Mouse (Mus musculus) stomach, embryonic 14.5 days (tissue): ENCODE measurements at regions not wholly inside any gene's neighbourhood (a gene's known extent, or its start where the extent isn't known, plus 50 kb on each side); places are given as distances from the start of the nearest gene placed in this dataset.
"Not testable (repeated sequence)": the region's sequence is repeated elsewhere in the genome, so short reads cannot be mapped to it uniquely, and the experiment has no call there.

Source experiments
- ATAC-seq: fragments of 200-750 bp; cut with Nextera tagmentation; 2 replicates; pipeline ENCODE4 v1.8.0; 2017; ENCODE audit warnings: low read depth, moderate TSS enrichment; ENCODE audit not compliant: insufficient number of reproducible peaks, insufficient read depth, low FRiP score
- H3K27ac ChIP-seq: fragments of 300-500 bp; sonication (generic); 2 replicates; pipeline ENCODE4 v1.5.1; 2014; ENCODE audit warnings: mild to moderate bottlenecking, low read length, moderate library complexity, mixed read lengths
- H3K27me3 ChIP-seq: fragments of 300-500 bp; sonication (generic); 2 replicates; pipeline ENCODE4 v1.6.1; 2014; ENCODE audit warnings: low read length, control low read depth, mixed read lengths; ENCODE audit not compliant: control insufficient read depth, insufficient read depth
- H3K36me3 ChIP-seq: fragments of 300-500 bp; sonication (generic); 2 replicates; pipeline ENCODE4 v1.6.1; 2014; ENCODE audit warnings: mild to moderate bottlenecking, control low read depth, low read length, moderate library complexity, mixed read lengths; ENCODE audit not compliant: control insufficient read depth, insufficient read depth
- H3K4me1 ChIP-seq: fragments of 300-500 bp; sonication (generic); 2 replicates; pipeline ENCODE4 v1.6.1; 2014; ENCODE audit warnings: low read length, control low read depth, mixed read lengths; ENCODE audit not compliant: control insufficient read depth, insufficient read depth
- H3K4me2 ChIP-seq: fragments of 300-500 bp; sonication (generic); replicated peaks from 2 replicates; pipeline ENCODE4 v1.6.1; 2014; ENCODE audit warnings: low read depth, low read length, control low read depth
- H3K4me3 ChIP-seq: fragments of 300-500 bp; sonication (generic); 2 replicates; pipeline ENCODE4 v1.5.1; 2014; ENCODE audit warnings: low read depth, low read length, control low read depth
- H3K9ac ChIP-seq: fragments of 300-500 bp; sonication (generic); replicated peaks from 2 replicates; pipeline ENCODE4 v1.6.1; 2014; ENCODE audit warnings: low read depth, mild to moderate bottlenecking, control low read depth, low read length, moderate library complexity, mixed read lengths
- H3K9me3 ChIP-seq: fragments of 300-500 bp; sonication (generic); 2 replicates; pipeline ENCODE4 v1.6.1; 2016; ENCODE audit warnings: low read depth, low read length, control low read depth; ENCODE audit not compliant: control insufficient read depth
- WGBS: fragments of 180-500 bp; shearing (Covaris S2); extraction: QIAGEN DNeasy Blood & Tissue Kit; methylation state at CpG from one replicate; pipeline ENCODE4 v1.1.7; 2014; 5-methylcytosine and 5-hydroxymethylcytosine counted together

DNA sequence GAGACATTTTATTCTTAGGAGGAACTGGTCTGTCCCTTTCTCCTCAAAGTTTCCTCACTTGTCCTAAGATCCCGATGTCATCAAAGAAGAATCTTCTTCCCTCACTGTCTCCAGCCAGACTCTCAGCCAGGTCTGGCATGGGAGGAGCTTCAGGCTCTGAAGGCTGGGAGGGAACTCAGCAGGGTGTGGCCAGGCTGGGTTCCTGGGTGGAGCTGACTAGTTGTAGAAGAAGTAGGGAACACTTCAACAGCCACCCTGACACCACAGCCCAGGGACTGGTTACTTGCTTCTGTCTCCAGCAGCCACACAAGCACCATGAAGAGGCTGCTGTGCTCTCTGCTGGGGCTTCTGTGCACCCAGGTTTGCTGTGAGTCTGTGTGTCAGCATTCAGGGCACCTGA, 496.8 kb downstream of the Dad1 start:
- ATAC-seq, H3K36me3 ChIP-seq, H3K27ac ChIP-seq, H3K4me2 ChIP-seq, H3K9me3 ChIP-seq, H3K4me1 ChIP-seq, H3K9ac ChIP-seq, H3K4me3 ChIP-seq, H3K27me3 ChIP-seq: not testable (repeated sequence)
- no CpG with 5 or more reads among the region's 1 CpGs for WGBS

DNA sequence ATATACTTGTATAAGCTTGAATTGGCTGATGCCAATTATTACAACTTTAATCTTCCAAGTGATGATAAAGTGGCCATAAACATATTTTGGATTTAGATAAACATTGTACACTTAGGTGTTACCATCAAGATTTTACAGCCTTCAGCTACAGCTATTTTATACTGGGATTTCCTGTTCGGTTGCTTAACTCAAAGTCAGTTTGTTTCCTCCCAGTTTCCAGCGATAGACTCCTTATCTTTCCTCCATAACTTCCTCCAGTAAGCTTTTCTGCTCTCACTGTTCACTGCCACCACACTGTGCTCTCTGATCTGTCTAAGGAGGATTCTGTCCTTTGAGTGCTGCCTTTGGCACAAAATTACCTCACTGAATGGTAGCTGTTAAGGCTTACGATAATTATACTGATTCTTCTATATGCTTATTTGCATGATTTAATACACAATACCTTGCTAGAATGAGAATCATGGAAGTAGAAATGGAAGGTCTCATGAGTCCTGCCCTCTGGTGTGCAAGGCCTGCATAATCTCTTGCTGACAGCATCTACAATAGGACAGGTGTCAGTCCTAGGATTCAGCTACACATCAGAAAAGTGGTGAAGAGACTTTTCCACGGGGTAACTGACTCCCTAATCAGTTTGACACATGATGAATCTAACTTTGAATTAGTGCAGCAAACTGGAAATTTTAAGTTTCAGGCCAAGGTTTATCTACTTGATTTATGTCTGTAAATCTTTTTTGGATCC, 503.0 kb downstream of the Dad1 start:
- H3K4me2 ChIP-seq = no peak overlapping the region
- H3K9ac ChIP-seq = no peak overlapping the region
- 59% methylated on average over 4 of the region's 4 CpGs for WGBS
- no peak for ATAC-seq
- H3K9me3 ChIP-seq = no peaks in the 10 kb centered on the region
- no peak overlapping the region for H3K4me3 ChIP-seq
- H3K4me1 ChIP-seq = no peaks in the 10 kb centered on the region
- H3K36me3 ChIP-seq = no peaks in the 10 kb centered on the region
- H3K27ac ChIP-seq = no peak overlapping the region
- no peaks in the 10 kb centered on the region for H3K27me3 ChIP-seq

DNA sequence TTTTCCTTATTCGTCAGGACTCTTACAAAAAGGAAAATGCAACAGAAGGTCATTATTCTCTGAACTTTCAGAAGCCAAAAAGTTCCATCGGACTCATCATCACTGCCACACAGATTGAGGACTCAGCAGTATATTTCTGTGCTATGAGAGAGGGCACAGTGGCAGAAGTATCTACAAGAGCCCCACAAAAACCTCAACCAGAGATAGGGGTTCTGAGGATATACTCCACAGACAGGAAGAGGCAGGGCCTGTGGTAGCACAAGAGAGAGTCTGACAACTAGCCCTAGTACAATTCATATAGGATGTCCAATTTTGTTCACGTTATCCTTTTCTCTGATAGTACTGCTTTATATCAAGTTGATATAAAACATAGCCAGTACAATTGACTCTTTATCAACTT, 510.4 kb downstream of the Dad1 start:
- H3K4me1 ChIP-seq, H3K36me3 ChIP-seq, H3K9ac ChIP-seq, H3K4me3 ChIP-seq, H3K27ac ChIP-seq, H3K27me3 ChIP-seq, ATAC-seq, H3K9me3 ChIP-seq, H3K4me2 ChIP-seq: not testable (repeated sequence)
- 86% methylated on average over 3 of the region's 3 CpGs for WGBS

GRCm38 (mm10) chr14:53742864-53743263, 511.0 kb downstream of the Dad1 start:
- H3K4me3 ChIP-seq, H3K9me3 ChIP-seq, H3K4me1 ChIP-seq, H3K9ac ChIP-seq, ATAC-seq, H3K27me3 ChIP-seq, H3K36me3 ChIP-seq, H3K27ac ChIP-seq, H3K4me2 ChIP-seq: not testable (repeated sequence)
- WGBS = 76% methylated on average over 2 of the region's 2 CpGs

GRCm38 (mm10) chr14:53741246-53741645, 512.7 kb downstream of the Dad1 start:
- H3K27me3 ChIP-seq, H3K4me3 ChIP-seq, ATAC-seq, H3K9me3 ChIP-seq, H3K4me2 ChIP-seq, H3K27ac ChIP-seq, H3K4me1 ChIP-seq, H3K36me3 ChIP-seq, H3K9ac ChIP-seq: not testable (repeated sequence)
- 40% methylated on average over 4 of the region's 4 CpGs for WGBS

GRCm38 (mm10) chr14:53737962-53738361, 515.9 kb downstream of the Dad1 start:
- H3K9me3 ChIP-seq, H3K4me3 ChIP-seq, H3K9ac ChIP-seq, H3K27me3 ChIP-seq, ATAC-seq, H3K36me3 ChIP-seq, H3K4me2 ChIP-seq, H3K4me1 ChIP-seq, H3K27ac ChIP-seq: not testable (repeated sequence)
- 34% methylated on average over 4 of the region's 4 CpGs for WGBS

GRCm38 (mm10) chr14:53736274-53736673, 517.6 kb downstream of the Dad1 start:
- H3K4me3 ChIP-seq, ATAC-seq, H3K27ac ChIP-seq, H3K36me3 ChIP-seq, H3K4me2 ChIP-seq, H3K9ac ChIP-seq, H3K4me1 ChIP-seq, H3K27me3 ChIP-seq, H3K9me3 ChIP-seq: not testable (repeated sequence)
- whole genome bisulfite sequencing = 41% methylated on average over 4 of the region's 4 CpGs

GRCm38 (mm10) chr14:53731600-53731999, 522.3 kb downstream of the Dad1 start:
- not testable (repeated sequence) for H3K9me3 ChIP-seq, H3K4me3 ChIP-seq, H3K4me2 ChIP-seq, H3K27ac ChIP-seq, H3K4me1 ChIP-seq, ATAC-seq, H3K9ac ChIP-seq, H3K27me3 ChIP-seq, H3K36me3 ChIP-seq
- no CpG with 5 or more reads among the region's 4 CpGs for WGBS

DNA sequence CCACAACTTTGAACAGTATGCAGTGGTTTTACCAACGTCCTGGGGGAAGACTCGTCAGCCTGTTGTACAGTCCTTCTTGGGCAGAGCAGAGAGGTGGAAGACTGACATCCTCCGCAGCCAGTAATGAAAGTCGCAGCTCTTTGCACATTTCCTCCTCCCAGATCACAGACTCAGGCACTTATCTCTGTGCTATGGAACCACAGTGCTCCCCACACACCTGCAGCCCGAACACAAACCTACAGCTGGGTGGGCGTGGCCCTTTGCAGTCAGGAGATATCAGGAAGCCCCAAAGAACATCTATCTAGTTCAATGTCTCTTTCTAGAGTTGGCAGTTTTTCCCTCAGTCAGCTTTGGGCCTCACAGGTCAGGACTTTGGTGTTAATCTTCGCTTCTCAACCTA, 524.0 kb downstream of the Dad1 start:
- 86% methylated on average over 1 of the region's 7 CpGs for WGBS
- H3K36me3 ChIP-seq, H3K4me2 ChIP-seq, H3K4me3 ChIP-seq, H3K9me3 ChIP-seq, H3K27me3 ChIP-seq, H3K9ac ChIP-seq, H3K4me1 ChIP-seq, H3K27ac ChIP-seq, ATAC-seq: not testable (repeated sequence)
